Mouse (Mus musculus) spleen, postnatal 36 days (tissue): ENCODE measurements around the gene Slc9a8.

Source experiments
- DNase-seq, 2 experiments: peaks; one replicate each; pipeline ENCODE4 v3.0.0; 2022; ENCODE audit warnings: low spot score in 2 of 2, mixed read lengths in 1 of 2

Slc9a8 gene

DNA sequence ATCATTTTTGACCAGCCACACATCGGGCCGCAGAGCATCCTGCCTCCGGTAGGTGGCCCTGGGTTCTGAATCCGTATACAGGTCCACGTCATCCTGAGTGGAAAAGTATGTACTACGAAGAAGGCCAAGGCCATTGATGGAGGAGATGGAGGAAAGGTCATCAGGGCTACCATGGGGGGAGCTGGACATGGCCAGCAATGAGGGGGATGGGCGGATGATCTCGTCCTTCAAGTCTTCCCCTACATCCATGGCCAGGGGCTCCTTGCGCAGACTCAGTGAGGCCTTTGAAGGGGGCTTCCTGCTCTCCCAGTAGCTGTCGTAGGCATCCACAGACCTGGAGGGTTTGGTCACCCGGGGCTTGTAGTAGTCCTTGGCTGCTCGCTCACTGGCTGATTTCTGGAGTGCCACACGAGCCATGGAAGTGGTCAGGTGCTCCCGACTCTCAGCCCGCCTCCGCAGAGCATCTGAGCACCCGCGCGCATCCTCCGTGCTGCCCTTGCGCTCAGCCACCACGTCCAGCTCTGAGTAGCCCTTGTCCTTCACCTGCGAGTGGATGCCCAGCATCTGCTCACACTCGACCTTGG, 62.4 kb downstream of the Slc9a8 start:
- DNase-seq, result no peak

DNA sequence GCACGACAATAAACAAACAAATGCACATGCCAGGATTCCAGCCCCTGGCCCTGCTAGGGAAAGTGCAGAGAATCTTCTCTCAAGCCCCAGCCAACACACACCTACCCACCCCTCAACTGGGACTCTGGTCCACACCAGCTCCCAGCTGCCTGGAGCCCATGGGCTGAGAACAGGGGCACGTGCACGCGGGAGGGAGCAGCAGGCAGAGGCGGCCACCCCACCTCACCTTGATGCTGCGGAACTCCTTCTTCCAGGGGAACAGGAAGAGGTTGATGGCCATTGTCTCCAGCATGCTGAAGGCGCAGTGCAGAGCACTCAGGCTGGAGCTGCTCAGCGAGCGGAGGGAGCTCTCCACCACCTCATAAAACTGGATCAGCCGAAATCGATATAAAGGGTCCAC, 63.4 kb downstream of the Slc9a8 start:
- DNase-seq, result no peak

DNA sequence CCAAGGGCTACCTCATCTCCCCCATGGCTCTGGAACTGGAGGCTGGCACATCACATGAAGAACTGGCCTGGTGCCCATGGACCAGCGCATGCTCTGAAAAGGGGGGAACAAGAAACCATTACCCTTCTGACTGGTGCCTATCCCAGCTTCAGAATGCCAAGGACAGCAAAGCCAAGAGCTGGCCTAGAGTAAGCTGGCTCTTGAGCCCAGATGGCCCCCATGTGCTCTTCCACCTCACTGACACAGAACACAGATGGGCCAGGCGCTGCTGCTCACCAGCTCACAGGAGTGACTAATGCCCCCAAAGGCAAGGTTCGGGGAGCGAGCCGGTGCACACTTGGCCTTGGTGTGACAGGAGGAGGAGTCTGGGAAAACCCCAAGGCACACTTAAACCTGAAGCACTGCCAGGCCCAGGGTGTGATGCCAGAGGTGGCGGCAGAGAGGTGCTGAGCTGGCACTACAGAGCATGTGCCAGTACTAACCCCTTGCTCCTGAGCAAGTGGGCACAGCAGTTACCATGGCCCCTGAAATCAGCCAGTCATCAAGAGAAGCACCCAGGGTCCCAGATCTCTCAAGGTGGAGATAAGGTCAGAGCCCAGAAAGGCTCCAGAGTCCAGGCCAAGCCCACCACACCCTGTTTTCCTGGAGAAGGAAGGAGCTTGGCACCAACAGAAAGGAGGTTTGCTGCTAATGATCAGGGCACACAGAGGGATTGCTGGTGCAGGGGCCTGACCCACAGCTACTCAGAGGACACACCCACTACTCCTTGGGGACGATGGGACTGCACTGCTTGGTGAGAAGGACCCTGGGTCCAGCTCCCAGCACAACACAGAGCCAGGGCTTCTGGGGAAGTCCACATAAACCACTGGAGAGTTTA, 64.2 kb downstream of the Slc9a8 start:
- no peak for DNase-seq

DNA sequence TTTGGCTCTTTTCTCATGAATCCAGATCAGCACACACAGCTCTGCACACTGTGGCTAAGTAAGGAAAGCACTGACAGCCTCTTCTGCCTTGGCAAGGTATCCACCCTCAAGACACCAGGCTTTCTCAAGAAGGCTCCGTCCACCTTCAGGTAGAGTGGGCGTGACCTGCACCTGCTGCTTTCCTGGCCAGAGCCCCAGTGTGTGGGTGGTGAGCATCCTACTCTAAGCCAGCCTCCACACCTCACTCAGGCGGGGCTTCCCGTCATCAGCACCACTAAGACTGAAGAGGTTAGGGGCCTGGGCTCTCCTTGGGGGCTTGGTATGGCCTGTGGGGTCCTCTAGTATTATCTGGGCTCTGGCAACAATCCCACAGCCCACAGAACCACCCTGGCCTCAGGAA, 65.1 kb downstream of the Slc9a8 start:
- no peak for DNase-seq

DNA sequence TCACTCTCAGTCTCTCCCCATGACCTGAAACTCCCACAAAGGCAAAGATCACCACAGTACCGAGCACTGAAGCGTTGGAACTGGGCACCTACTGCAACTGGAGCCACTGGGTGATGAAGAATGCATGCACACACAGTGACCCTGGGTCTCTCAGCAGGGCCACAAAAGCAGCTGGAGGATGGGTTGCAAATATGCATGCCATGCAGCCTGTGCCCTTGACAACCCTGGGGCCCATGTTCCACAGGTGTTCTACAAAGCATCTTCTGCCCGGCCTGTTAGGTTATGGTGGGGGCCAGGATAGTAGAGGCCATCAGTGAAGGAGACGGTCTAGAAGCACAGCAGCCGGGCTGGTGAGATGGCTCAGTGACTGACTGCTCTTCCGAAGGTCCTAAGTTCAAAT, 66.0 kb downstream of the Slc9a8 start:
- DNase-seq, result no peak

DNA sequence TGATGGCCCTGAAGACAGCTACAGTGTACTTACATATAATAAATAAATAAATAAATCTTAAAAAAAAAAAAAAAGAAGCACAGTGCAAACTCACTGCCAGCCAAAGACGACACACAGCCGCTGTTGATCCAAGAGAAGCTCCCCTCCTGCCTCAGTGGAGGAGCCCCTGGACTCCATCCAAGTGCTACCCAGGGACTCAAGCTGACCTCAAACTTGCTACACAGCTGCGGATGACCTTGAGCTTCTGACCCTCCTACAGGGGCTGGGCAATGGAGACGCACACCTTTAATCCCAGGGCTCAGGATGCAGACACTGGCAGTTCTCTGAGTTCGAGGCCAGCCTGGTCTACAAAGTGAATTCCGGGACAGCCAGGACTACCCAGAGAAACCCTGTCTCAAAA, 66.5 kb downstream of the Slc9a8 start:
- DNase-seq, result no peak

DNA sequence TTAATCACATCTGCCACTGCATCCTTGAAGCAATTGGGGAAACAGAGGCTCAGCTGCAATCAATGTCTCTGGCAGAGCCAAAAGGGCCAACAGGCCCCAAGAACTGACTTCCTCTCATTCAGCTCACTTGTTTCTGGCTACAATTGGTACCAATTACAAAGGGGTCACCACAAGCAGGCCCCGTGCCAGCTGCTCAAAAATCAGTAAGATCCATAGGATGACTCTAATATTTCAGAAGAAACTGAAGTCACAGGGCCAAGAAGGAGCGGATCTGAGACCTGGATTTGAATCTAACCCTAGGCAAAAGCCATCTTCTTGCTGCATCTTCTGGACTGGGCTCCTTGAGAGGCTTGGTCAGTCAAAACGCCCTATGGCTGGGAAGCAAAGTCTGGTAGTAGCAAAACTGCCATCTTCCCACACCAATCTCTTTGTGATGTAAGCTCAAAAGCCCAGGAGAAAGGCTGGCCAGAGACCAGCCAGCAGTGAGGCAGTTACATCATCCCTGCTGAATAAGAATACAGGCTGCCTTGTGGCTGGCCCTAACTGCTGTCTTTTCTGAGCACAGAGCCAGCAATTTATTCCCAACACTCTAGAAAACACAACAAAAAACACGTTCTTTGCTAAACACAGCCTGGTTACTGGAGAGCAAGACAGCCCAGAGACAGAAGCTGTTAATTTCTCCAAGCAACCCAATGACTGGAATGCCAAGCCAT, 69.5 kb downstream of the Slc9a8 start:
- no peak for DNase-seq

DNA sequence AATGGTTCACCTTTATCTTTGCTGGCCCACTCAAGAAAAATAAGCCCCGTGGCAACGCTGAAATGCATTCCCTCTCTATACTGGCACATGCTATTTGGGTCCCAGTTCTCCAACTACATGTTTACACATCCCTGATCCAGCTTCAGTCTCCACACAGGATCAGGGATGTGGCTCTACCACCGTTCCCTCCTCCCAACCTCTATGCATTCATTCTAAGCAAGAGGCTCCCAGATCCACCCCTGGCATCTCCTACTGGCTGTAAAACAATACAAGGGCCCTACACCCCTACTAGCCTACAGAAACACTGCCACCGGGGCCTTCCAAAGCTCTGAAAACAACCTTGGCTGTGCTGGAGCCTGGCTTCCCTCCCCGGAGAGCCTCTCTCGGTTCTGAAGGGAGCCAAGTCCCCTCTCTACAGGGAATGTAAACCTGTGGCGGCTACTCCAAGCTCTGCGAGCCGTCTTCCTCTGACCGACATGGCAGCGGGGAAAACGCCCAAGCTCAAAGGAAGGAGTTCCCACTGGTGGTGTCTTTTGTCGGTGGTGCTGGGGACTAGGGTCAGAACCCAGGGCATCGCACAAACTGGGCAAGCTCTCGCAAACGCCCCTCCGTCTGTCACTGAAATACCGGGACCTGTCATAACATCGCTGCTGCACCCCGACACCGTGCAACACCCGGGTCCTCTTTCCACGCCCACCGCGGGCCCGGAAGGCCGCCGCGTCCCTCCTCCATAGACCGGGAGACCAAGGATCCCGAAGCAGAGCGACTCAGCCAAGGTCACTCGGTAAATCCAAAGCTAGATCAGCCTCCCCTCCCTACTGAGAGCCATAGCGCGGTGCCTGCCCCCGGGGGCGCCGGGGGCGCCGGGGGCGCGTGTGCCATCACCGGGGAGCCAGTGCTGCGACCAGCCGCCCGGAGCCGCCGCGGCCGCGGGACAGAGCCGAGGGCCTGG, 70.5 kb downstream of the Slc9a8 start, which contains the start of gene Rnf114:
Rnf114 (plus strand) TSS at position 889 of the 952 bp plus-strand sequence.
- peak; percentile 32 to 43 for DNase-seq

DNA sequence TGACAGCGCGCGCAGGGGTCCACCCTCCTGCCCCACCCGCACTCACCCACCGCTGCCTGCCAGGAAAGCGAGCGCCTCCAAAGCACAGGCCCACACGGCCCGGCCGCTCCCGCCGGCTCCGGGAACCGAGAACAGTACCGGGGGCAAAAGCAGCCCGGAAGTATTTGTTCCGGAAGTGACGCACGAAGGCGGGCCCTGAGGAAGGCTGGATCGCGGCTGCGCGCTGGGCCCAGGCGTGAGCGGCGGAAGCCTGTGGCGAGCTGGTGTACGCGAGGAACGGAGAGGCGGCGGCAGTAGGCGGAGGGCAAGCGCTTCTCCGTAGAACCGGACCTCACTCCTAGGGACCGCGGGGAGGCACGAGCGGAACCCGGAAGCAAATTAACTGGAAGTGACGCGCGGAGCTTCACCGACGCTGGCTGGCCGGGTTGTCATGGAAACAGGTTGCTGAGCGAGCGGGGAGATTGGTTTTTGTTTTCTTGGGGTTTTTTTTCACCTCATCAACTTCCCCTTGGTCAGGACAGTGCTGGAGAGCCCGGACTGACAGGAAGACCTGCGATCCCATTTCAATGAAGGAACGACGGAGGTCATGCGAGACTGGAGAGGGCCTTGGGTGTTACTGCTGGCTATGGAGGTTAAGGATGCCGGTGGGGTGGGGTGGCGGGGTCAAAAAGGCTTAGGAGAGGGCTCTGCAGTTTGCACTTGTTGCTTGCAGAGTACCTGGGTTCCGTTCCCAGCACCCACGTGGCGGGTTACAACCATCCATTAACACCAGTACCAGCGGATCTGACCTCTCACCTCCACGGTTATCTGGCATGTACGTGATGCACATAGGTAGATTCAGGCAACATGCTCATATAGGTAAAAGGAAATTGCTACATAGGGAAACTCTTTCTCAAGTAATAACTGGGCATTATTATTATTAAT, 71.5 kb downstream of the Slc9a8 start, which contains the start of gene Spata2:
Spata2 (minus strand) TSS at position 175 of the 924 bp plus-strand sequence.
- peak; percentile 91 to 93 for DNase-seq

DNA sequence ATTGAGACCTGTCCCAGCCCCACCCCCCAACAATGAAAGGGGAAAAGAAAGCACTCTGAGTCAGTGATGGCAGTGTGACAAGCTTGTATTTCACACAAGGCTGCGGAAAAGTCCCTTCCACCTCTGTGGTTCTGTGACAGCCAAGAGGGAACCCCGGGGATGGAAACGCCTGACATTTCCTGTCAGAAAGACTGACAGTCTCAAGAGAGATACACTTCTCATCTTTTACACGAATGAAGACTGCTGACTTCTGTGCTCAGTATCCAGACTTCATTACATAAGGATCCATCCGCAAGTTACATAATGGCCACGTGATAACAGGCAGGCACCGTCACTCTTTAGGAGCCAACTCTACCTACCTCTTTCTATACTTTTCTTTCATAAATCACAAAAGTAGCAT, 74.9 kb downstream of the Slc9a8 start:
- DNase-seq, result peak; percentile 18 to 34

DNA sequence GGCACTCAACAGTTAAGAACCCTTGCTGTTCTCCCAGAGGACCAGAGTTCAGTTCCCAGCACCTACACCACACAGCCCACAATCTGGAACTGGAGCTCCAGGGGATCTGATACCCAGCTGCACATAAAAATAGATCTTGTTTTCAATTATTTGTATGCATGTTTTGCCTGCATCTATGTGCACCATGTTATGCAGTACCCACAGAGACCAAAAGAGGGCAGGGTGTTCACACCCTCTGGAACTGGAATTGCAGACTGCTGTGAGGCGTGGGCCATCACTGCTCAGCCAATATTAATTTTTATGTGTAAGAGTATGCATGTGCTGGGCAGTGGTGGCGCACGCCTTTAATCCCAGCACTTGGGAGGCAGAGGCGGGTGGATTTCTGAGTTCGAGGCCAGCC, 75.8 kb downstream of the Slc9a8 start:
- DNase-seq, result peak; percentile 54 to 56

DNA sequence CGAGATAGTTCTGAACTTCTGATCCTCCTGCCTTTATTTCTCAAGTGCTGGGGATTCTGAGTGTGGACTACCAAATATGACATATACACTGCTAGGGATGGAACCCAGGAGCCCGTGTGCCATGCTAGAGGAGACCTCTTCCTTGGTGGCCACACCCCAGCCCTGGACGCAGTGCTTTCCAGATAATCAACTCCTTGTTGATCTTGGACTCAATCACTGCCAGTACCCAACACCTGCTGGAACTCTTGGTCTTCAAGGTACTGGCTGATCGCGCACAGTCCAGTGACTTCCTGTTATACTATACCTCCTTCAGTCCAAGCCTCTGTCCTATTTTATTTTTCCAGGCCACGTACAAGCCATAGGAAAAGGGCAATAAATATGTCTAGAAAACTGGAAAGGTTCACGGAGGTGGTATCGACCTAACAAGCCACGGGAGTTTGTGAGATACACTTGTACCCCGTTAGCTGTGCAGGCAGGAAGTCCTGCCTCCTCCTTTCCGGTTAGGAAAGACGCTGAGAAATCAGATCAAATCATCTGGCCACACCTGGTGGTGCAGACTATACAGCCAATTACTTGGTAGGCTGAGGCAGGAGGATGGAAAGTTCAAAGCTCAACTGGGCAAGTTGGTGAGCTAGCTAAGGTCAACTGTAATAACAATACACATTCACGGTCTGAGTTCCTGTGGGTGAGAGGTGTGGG, 81.2 kb downstream of the Slc9a8 start:
- DNase-seq, result peak in 1 of 2 experiments; percentile 72

DNA sequence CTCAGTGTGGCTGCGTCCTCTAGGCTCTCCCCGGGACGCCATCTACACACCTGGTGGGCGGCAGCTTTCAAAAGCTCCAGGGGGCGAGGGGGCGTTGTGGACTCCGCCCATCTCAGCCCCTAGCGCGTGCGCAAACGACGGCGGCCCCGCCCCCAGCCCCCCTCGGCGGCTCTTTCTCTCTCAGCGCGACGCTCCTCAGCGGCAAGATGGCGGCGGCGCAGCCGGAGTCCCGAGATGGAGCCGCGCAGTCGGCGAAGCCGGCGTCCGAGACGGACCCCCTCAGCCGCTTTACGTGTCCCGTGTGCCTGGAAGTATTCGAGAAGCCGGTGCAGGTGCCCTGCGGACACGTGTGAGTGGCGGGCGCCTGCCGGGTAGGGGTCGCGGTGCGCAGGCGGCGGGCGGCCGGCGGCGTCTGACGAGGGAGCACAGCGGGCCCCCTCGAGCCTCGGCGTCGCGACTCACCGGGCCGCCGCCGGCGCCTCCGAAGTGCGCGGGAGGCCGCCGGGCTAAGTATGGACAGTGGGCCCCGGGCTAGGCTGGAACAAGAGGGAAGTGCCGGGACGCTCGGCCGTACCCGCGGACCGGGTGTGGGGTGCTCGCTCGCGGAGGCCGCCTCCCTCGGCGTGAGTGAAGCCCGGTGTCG, 81.9 kb downstream of the Slc9a8 start:
- DNase-seq, result peak; percentile 84 to 87

DNA sequence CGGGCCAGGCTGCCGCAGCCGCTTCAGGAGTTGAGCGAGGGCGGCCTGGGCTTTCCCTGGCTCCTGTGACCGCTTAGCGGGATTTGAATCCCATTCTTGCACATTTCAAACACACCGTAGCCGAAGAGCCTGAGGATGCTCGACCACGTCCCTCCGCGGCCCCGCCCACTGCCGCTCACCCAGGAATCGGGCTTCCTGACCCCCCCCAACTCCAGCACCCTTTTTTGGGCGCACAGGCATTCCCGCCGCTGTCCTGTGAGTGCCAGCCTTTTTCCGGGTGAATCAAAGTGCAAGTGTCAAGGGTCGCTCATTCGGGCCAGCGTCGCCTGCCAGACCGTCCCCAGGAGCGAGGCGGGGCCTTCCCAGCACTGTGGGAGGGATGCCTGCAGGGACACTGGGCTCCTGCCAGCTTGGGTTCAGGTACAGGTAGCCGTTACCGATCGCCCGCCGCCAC, 82.4 kb downstream of the Slc9a8 start:
- DNase-seq, result peak; percentile 47 to 54

DNA sequence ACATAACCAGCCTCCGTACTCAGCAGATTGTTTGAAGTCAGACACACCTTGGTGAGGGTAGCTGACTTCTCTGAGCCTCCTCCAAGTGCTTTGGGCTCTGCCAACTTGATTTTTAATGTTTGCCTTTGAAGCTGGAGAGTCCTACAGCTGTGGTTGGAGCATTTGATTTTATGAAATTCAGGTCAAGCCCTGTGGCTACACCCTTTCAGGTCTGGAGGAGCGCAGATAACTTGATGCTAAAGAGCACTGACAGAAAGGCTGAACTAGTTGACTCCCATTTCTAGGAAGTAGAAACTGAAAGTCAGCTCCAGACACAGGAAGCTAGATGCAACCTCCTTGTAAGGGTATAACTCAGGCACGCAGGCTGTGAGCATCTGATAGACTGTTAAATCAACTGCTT, 83.6 kb downstream of the Slc9a8 start:
- DNase-seq, result peak; percentile 62 to 70

DNA sequence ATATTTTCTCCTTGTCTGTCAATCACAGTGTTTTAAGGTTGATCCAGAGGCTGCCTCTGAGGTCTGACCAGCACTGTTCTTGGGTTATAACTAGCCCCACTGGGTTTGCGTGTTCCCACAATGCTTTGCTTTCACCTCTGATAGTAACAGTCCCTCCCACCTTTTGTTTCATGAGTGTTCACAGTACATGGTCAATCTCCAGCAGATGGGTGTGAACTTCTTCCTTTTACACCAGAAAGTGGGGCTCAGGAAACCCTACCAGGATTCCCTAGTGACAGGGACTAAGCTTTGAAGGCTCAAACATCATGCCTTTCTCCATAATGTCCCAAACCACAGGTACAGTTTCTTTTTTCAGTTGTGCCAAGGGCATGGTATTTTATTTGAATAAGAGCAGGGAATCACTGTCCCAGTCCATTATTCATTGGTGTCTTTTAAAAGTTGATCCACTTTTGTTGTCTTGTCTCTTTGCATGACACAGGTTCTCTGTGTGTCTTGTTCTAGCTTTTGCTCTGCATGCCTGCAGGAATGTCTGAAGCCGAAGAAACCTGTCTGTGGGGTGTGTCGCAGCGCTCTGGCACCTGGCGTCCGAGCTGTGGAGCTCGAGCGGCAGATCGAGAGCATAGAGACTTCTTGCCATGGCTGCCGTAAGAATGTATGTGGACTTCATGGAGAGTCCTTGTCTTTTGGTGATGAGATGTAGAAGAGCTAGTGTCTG, 85.2 kb downstream of the Slc9a8 start:
- no peak for DNase-seq

DNA sequence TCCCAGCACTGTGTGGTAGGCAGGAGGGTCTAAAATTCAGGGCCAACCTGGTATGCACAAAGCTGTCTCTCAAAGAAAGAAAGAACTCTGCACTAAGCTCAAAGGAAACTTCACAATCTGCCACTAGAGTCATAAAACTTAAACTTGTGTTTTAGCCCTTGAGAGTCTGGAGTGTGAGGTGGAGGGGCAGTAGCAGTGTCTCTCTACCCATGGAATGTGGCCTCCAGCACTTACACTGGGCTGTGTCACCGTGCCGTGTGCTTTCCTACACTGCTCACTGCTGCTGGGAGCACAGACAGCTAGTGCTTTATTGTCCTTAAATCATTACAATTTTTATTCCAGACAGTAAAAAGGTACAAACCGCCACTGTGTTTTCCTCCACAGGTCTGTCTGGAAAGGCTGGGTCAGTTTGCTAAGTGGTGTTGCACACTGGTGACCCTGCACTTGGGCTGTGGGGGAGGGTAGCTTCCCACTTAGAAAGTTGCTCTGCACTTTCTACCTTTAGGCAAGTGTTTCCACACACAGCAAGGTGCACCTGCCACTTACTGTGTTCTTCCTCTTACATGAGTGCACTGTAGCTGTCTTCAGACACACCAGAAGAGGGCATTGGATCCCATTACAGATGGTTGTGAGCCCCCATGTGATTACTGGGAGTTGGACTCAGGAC, 86.3 kb downstream of the Slc9a8 start:
- DNase-seq, result no peak

DNA sequence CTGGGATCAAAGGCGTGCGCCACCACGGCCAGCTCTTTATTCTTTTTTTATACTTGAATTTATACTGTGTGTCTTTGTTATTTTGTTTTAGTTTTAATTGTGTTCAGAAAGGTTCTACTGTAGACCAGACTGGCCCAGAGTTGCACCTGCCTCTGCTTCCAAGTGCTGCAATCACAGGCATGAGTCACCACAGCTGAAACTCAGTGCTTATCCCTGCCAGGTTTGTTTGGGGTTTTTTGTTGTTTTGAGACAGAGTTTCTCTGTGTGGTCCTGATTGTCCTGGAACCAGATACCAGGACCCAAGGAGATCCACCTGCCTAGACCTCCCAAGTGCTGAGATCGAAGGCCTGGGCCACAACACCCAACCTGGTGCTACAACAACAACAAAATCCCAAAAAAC, 87.1 kb downstream of the Slc9a8 start:
- no peak for DNase-seq
